ENCODE assay signal across 18 mouse cellular contexts in the genomic region with DNA sequence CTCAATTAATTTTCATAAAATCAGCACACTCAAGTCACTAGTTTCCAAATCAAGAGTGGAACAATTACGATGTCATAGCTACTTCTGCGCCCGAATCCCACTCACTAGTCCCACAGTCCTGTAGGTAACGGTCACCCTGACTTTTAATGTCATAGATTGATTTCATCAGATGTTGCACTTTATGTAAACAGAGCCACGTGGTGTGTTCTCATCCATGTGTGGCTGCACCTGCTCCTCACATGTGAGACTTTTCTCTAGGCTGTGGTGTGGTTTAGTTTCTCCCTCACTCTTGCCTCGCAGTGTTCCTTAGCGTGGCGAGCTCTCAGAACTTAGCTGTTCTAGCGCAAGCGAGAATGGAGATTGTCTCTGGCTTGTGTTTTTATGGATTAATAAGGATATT. TPM values are rescaled to one million over a fixed set of nuclear protein-coding genes. Genes with fewer than 3 reads are reported as not detected.
A peak's percentile ranks its signal among the peaks of the same experiment; 100 is the strongest.
DNase-seq lines count a peak whose midpoint lies in the region; ATAC-seq and TF ChIP-seq lines count a peak whose summit lies in the region.
"Had no signal": no experiment of that assay in that cellular context is flagged by ENCODE, and none has a peak within 500 bp of the region (broad histone marks: within the 10 kb centered on the region; RNA-seq: fewer than 3 reads in every experiment).

No protein-coding gene starts in this region.

- no peaks in the 10 kb centered on the region for H3K79me2 ChIP-seq in heart, adult 2 months (replicated peaks; ENCODE audit: control insufficient read depth, insufficient read depth, low read length)
- no peaks in the 10 kb centered on the region for H3K79me2 ChIP-seq in CH12.LX (replicated peaks; ENCODE audit: control insufficient read depth, extremely low read depth, insufficient read depth, poor library complexity, severe bottlenecking)

- intact Hi-C loops in heart, adult 2 months (cut with DNase I), result no loop called here

- H3K27ac ChIP-seq in heart, embryonic 10.5 days, result no peak overlapping the region
- H3K27ac ChIP-seq in heart, adult 2 months, result no peak overlapping the region
- no peak overlapping the region for H3K27ac ChIP-seq in liver, postnatal 0 days (ENCODE audit: low read depth)
- H3K27ac ChIP-seq in liver, embryonic 12.5 days, result no peak overlapping the region
- no peak overlapping the region for H3K27ac ChIP-seq in CH12.LX (ENCODE audit: insufficient read depth, low read depth)
- H3K27ac ChIP-seq: embryonic facial prominence, embryonic 10.5 days; embryonic facial prominence, embryonic 12.5 days; forebrain, embryonic 13.5 days; forebrain, embryonic 15.5 days had no signal

- H3K4me1 ChIP-seq in heart, embryonic 10.5 days, result no peaks in the 10 kb centered on the region
- H3K4me1 ChIP-seq in heart, adult 2 months (ENCODE audit: control insufficient read depth, insufficient read depth, low read length), result no peaks in the 10 kb centered on the region
- H3K4me1 ChIP-seq in liver, postnatal 0 days (ENCODE audit: insufficient read depth), result no peaks in the 10 kb centered on the region
- H3K4me1 ChIP-seq in liver, embryonic 12.5 days, result no peaks in the 10 kb centered on the region
- H3K4me1 ChIP-seq in CH12.LX (ENCODE audit: control insufficient read depth in 1 of 2, insufficient read depth in 2 of 2), result peaks cover 0 to 3% of the 10 kb centered on the region in 2 experiments; a peak in 1 of 4 replicates
- H3K4me1 ChIP-seq: forebrain, embryonic 13.5 days; forebrain, embryonic 15.5 days had no signal

- no peaks in the 10 kb centered on the region for H3K27me3 ChIP-seq in heart, embryonic 10.5 days (ENCODE audit: insufficient read depth, poor library complexity, severe bottlenecking)
- no peaks in the 10 kb centered on the region for H3K27me3 ChIP-seq in heart, adult 2 months (ENCODE audit: control insufficient read depth, insufficient read depth, low read length)
- H3K27me3 ChIP-seq in liver, postnatal 0 days (ENCODE audit: insufficient read depth, low read length), result no peaks in the 10 kb centered on the region
- H3K27me3 ChIP-seq in liver, embryonic 12.5 days (replicated peaks), result 0 out of 2 replicates have a peak, but pooled peaks cover 2% of the 10 kb centered on the region
- no peaks in the 10 kb centered on the region for H3K27me3 ChIP-seq in CH12.LX (replicated peaks)
- H3K27me3 ChIP-seq: embryonic facial prominence, embryonic 12.5 days; forebrain, embryonic 13.5 days; forebrain, embryonic 15.5 days had no signal

- no peak for TF ChIP-seq EP300 in heart, adult 2 months (IDR thresholded peaks at IDR 0.05; ENCODE audit: insufficient read depth, low read depth, low read length)
- TF ChIP-seq EP300 in liver, postnatal 0 days (IDR thresholded peaks at IDR 0.05; ENCODE audit: low read depth), result no peak
- TF ChIP-seq EP300 in CH12.LX (IDR thresholded peaks at IDR 0.05; ENCODE audit: low read length), result no peak

- TF ChIP-seq POLR2A in heart, adult 2 months (IDR thresholded peaks at IDR 0.05; ENCODE audit: insufficient read depth, low read depth, low read length), result no peak
- no peak for TF ChIP-seq POLR2A in CH12.LX (IDR thresholded peaks at IDR 0.05; ENCODE audit: low read depth, low read length)

- TF ChIP-seq CTCF in heart, adult 2 months (IDR thresholded peaks at IDR 0.05), result no peak
- no peak for TF ChIP-seq CTCF in liver, postnatal 0 days (IDR thresholded peaks at IDR 0.05; ENCODE audit: low read depth)
- no peak for TF ChIP-seq CTCF in CH12.LX (conservative IDR thresholded peaks at IDR 0.05 in 1 of 2, IDR thresholded peaks at IDR 0.05 in 1 of 2; ENCODE audit: low read depth in 2 of 2, low read length in 2 of 2)

- dilution Hi-C loops in CH12.LX (cut with MboI; ENCODE audit: extremely low pct_ligation_motif_present, extremely low pct_unique_long_range_greater_than_20kb, low sequenced_read_pairs), result no loop called here

- H3K36me3 ChIP-seq in heart, embryonic 10.5 days, result no peaks in the 10 kb centered on the region
- H3K36me3 ChIP-seq in heart, adult 2 months (ENCODE audit: control insufficient read depth, insufficient read depth, low read length), result no peaks in the 10 kb centered on the region
- H3K36me3 ChIP-seq in liver, postnatal 0 days (replicated peaks; ENCODE audit: insufficient read depth, low read length), result no peaks in the 10 kb centered on the region
- no peaks in the 10 kb centered on the region for H3K36me3 ChIP-seq in liver, embryonic 12.5 days
- H3K36me3 ChIP-seq in CH12.LX (replicated peaks in 1 of 2; ENCODE audit: control insufficient read depth in 1 of 2, insufficient read depth in 1 of 2, low read length in 1 of 2), result no peaks in the 10 kb centered on the region
- H3K36me3 ChIP-seq: embryonic facial prominence, embryonic 10.5 days; embryonic facial prominence, embryonic 12.5 days; forebrain, embryonic 15.5 days had no signal

- 89% methylated on average over 10 of the region's 10 CpGs for WGBS in heart, embryonic 10.5 days
- WGBS in heart, adult 2 months, result 91% methylated on average over 10 of the region's 10 CpGs
- 81% methylated on average over 10 of the region's 10 CpGs for WGBS in liver, postnatal 0 days (ENCODE audit: insufficient replicate concordance)
- WGBS in liver, embryonic 12.5 days (ENCODE audit: insufficient replicate concordance), result 78% methylated on average over 10 of the region's 10 CpGs

- H3K9ac ChIP-seq in heart, adult 2 months (ENCODE audit: low read depth, low read length), result no peak overlapping the region
- H3K9ac ChIP-seq in liver, postnatal 0 days (replicated peaks), result no peak overlapping the region
- H3K9ac ChIP-seq in liver, embryonic 12.5 days, result no peak overlapping the region
- H3K9ac ChIP-seq in CH12.LX (ENCODE audit: insufficient read depth, low read depth), result no peak overlapping the region
- H3K9ac ChIP-seq: embryonic facial prominence, embryonic 12.5 days; forebrain, embryonic 13.5 days; forebrain, embryonic 15.5 days; forebrain, postnatal 0 days had no signal

- peak; percentile 82 for ATAC-seq in liver, postnatal 0 days
- ATAC-seq in liver, embryonic 12.5 days, result no peak
- ATAC-seq: CD4-positive, CD25-positive, alpha-beta regulatory T cell, adult 4 months; forebrain, embryonic 15.5 days; forebrain, postnatal 0 days had no signal

- peak; percentile 36 for DNase-seq in heart, embryonic 10.5 days (ENCODE audit: low spot score)
- DNase-seq in heart, adult 2 months, result no peak
- DNase-seq in liver, postnatal 0 days, result no peak
- DNase-seq in thymus, postnatal 14 days, result peak; percentile 16
- no peak for DNase-seq in thymus, postnatal 10 days (ENCODE audit: low spot score in 2 of 2)
- no peak for DNase-seq in CH12.LX (ENCODE audit: extremely low read depth)
- DNase-seq in adrenal gland, postnatal 10 days, result no peak
- DNase-seq: adrenal gland, adult 2 months; adrenal gland, postnatal 14 days; adrenal gland, postnatal 36 days; B cell, adult 2 months; forebrain, postnatal 0 days had no signal

- in situ Hi-C loops in CH12.LX (cut with MboI; ENCODE audit: low pct_ligation_motif_present, low pct_unique_long_range_greater_than_20kb, low sequenced_read_pairs), result no loop called here

- no peak for TF ChIP-seq RAD21 in CH12.LX (IDR thresholded peaks at IDR 0.05; ENCODE audit: low read depth, low read length)

- no peak overlapping the region for H3K4me3 ChIP-seq in heart, embryonic 10.5 days
- no peak overlapping the region for H3K4me3 ChIP-seq in heart, adult 2 months
- H3K4me3 ChIP-seq in liver, postnatal 0 days (ENCODE audit: low read depth, low read length), result no peak overlapping the region
- H3K4me3 ChIP-seq in liver, embryonic 12.5 days, result no peak overlapping the region
- no peak overlapping the region for H3K4me3 ChIP-seq in CH12.LX (replicated peaks in 1 of 3; ENCODE audit: low read depth in 2 of 3, low read length in 2 of 3, poor library complexity in 1 of 3)
- H3K4me3 ChIP-seq: embryonic facial prominence, embryonic 10.5 days; embryonic facial prominence, embryonic 12.5 days; forebrain, embryonic 13.5 days; forebrain, embryonic 15.5 days had no signal

- H3K9me3 ChIP-seq in heart, embryonic 10.5 days, result no peaks in the 10 kb centered on the region
- H3K9me3 ChIP-seq in liver, postnatal 0 days (ENCODE audit: low read length), result no peaks in the 10 kb centered on the region
- H3K9me3 ChIP-seq in liver, embryonic 12.5 days (replicated peaks), result no peaks in the 10 kb centered on the region
- no peaks in the 10 kb centered on the region for H3K9me3 ChIP-seq in CH12.LX (replicated peaks; ENCODE audit: low read length)
- H3K9me3 ChIP-seq: embryonic facial prominence, embryonic 10.5 days; embryonic facial prominence, embryonic 12.5 days; forebrain, embryonic 13.5 days; forebrain, embryonic 15.5 days had no signal

- H3K4me2 ChIP-seq in liver, postnatal 0 days (ENCODE audit: low read depth, low read length), result no peak overlapping the region
- H3K4me2 ChIP-seq in liver, embryonic 12.5 days, result no peak overlapping the region
- H3K4me2 ChIP-seq in CH12.LX (ENCODE audit: insufficient read depth, low read depth, poor library complexity, severe bottlenecking), result no peak overlapping the region
- H3K4me2 ChIP-seq: embryonic facial prominence, embryonic 12.5 days; forebrain, embryonic 13.5 days; forebrain, embryonic 15.5 days had no signal

TF ChIP-seq in CH12.LX, 34 proteins besides CTCF, POLR2A, EP300 and RAD21:
- TF ChIP-seq BHLHE40 (IDR thresholded peaks at IDR 0.05; ENCODE audit: low read depth, low read length) (peak; percentile 32; the same call in 1 of the 2 replicates), NELFE (IDR thresholded peaks at IDR 0.05; ENCODE audit: low read depth, low read length) (no peak), MAX (IDR thresholded peaks at IDR 0.05; ENCODE audit: low read length) (0 out of 2 replicates have a peak, but pooled peaks have one; percentile 21), E2F4 (IDR thresholded peaks at IDR 0.05; ENCODE audit: insufficient replicate concordance, low read depth, low read length) (no peak), USF1 (IDR thresholded peaks at IDR 0.05; ENCODE audit: low read depth, low read length) (no peak), JUND (conservative IDR thresholded peaks at IDR 0.05; ENCODE audit: low read depth, low read length) (no peak), GABPA (IDR thresholded peaks at IDR 0.05; ENCODE audit: insufficient replicate concordance, low read depth, low read length) (no peak), ZNF384 (IDR thresholded peaks at IDR 0.05; ENCODE audit: low read depth, low read length) (no peak)

RNA-seq across cellular contexts. Expression of a gene that starts 46.4 kb away (rescaled TPM):
- polyA plus RNA-seq in heart, embryonic 10.5 days (2016; fragmentation: Nextera tagmentation; extraction: Ambion mirVana), result 42.8 and 45.0 TPM in 2 replicates
- 10 to 100 TPM; 56.2 to 67.1 TPM for total RNA-seq in heart, adult 2 months (2021)
- 36.5 and 52.4 TPM in 2 replicates for polyA plus RNA-seq in heart, adult 2 months (2012; rRNA removed)
- 58.7 and 59.4 TPM in 2 replicates for polyA plus RNA-seq in liver, postnatal 0 days (2015; fragmentation: Nextera tagmentation; extraction: Ambion mirVana)
- polyA plus RNA-seq in liver, embryonic 12.5 days (2016; fragmentation: Nextera tagmentation; extraction: Ambion mirVana), result 51.9 and 53.1 TPM in 2 replicates
- total RNA-seq in CH12.LX (2012; rRNA removed) (11.6 and 13.9 TPM in 2 replicates), CH12.LX (2014; rRNA removed) (21.7 and 23.3 TPM in 2 replicates)
- polyA plus RNA-seq in CH12.LX (2012; ENCODE audit: insufficient read length, low read depth), result 32.6 and 35.5 TPM in 2 replicates
- total RNA-seq in adrenal gland, postnatal 10 days (2021), result 10 to 100 TPM; 79.2 to 94.0 TPM

Comparison
In these comparisons a context has a peak if more than half of its experiments do, and no peak if none do; other contexts are left out.
1. DNase-seq: peak in heart, embryonic 10.5 days (single experiment) and thymus, postnatal 14 days (single experiment); none in heart, adult 2 months (0 of 2), liver, postnatal 0 days (single experiment), thymus, postnatal 10 days (0 of 2), CH12.LX (single experiment) and adrenal gland, postnatal 10 days (single experiment).